Mouse (Mus musculus) central nervous system, embryonic 14 days (tissue): ENCODE measurements around the gene Stxbp2. TPM values are rescaled to one million over a fixed set of nuclear protein-coding genes. Genes with fewer than 3 reads are reported as not detected.

Source experiments
- polyA plus RNA-seq: library from polyadenylated mRNA; depleted of rRNA; stranded (reverse); fragments of >200 nt; gene quantifications from 2 replicates; pipeline ENCODE4 v1.2.3, GENCODE M21; 2012; rRNA removed

Gene Stxbp2
- polyA plus RNA-seq: 122 and 144 TPM in 2 replicates

GRCm38 (mm10) chr8:3630647-3631477, at the start of gene Stxbp2:
Stxbp2 (plus strand) TSS chr8:3630955.

DNA sequence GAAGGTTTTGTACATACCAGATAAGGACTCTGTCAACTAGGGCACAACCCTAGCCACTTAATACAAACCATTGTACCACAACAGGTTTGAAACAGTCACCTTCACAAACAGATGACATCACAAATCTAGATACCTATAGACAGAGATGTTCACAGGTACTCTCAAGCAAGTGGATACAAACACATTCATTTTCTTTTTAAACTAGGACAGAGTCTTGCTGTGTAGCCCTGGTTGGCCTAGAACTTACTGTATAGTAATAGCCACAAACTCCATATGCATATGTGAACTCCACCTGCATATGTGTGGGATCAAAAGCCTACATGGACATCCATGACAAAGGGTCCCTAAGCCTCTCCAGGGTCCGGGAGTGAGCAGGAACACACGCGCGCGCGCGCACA, 43.8 kb upstream of the Stxbp2 start, which contains the start of gene Camsap3:
Gene Camsap3 (plus strand): TSS at position 301 of the 398 bp plus-strand sequence.

GRCm38 (mm10) chr8:3621199-3621970, 9.4 kb upstream of the Stxbp2 start, which contains the start of the genes Xab2 and Pet100:
Xab2 (minus strand) TSS chr8:3621316.
Pet100 (plus strand) TSS chr8:3621548.

GRCm38 (mm10) chr8:3625445-3625844, 5.3 kb upstream of the Stxbp2 start, which contains the start of gene Pcp2:
Pcp2 (minus strand) TSS chr8:3625545.

DNA sequence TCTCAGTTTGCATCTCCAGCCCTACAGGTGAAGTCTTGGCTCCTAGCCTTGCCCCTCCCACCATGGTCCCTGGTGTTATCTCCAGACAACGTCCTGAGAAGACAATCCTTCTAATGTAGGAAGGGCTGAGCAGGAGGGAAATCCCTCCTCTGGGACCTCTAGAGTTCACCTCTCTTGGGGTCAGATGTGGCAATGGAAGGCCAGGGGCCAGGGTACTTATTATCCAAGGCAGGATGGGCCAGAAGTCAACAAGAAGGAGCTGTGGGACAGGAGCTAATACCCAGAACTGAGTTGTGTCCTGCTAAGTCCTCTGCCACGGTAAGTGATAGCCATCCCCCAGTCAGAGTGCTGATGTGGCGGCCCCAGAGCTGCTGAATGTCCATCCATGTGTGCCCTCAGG, 24.8 kb downstream of the Stxbp2 start, which contains the start of gene Retn:
Gene Retn (plus strand): TSS at position 245 of the 400 bp plus-strand sequence.

GRCm38 (mm10) chr8:3665507-3665906, 34.8 kb downstream of the Stxbp2 start, which contains the start of gene Mcemp1:
Mcemp1 (plus strand) TSS chr8:3665754.

DNA sequence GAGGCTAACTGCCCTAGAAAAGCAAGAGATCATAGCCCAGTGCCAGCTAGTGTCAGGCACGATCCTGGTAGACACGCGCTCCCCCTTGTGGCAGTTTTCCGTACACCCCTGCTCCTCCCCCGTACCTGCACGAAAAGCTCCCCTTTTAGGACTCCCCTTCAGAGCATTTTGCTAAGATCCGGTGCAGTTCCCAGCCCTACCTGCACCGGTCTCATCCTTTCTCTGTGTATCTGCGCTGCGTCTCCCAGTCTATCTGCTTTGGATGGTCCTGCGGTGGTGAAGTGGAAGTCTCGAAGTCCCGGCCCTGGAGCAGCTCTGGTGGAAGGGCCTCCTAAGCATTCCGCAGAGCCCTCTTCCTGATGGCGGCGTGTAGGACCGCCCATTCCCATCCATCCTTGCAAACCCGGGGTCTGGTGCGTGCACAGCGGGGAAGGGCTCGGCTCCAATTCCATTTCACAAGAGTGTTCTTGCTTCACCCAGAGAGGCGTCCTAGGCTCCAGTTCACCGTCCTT, 41.3 kb downstream of the Stxbp2 start, which contains the start of gene Fcor:
Gene Fcor (minus strand): TSS at position 383 of the 512 bp plus-strand sequence.

GRCm38 (mm10) chr8:3676131-3676992, 45.6 kb downstream of the Stxbp2 start, which contains the start of gene Trappc5:
Trappc5 (plus strand) TSS chr8:3676299.

Other genes with a start within 250 kb of the Stxbp2 start
- 29.1 and 31.3 TPM in 2 replicates for gene Arhgef18, start 237.9 kb upstream of the Stxbp2 start, polyA plus RNA-seq
- gene Pex11g, start 163.3 kb upstream of the Stxbp2 start, polyA plus RNA-seq: 4.2 and 4.9 TPM in 2 replicates
- 0.26 and 0.36 TPM in 2 replicates for gene Tex45, start 160.1 kb upstream of the Stxbp2 start, polyA plus RNA-seq
- 102 and 108 TPM in 2 replicates for gene Zfp358, start 137.8 kb upstream of the Stxbp2 start, polyA plus RNA-seq
- 263 and 271 TPM in 2 replicates for gene Mcoln1, start 130.5 kb upstream of the Stxbp2 start, polyA plus RNA-seq
- 47.3 and 60.4 TPM in 2 replicates for gene Pnpla6, start 115.6 kb upstream of the Stxbp2 start, polyA plus RNA-seq
- 0.88 and 1.1 TPM in 2 replicates for gene C330021F23Rik, start 63.0 kb upstream of the Stxbp2 start, polyA plus RNA-seq
- 65.6 and 66.3 TPM in 2 replicates for gene Camsap3, start 43.7 kb upstream of the Stxbp2 start, polyA plus RNA-seq
- 70.7 and 75.6 TPM in 2 replicates for gene Xab2, start 9.6 kb upstream of the Stxbp2 start, polyA plus RNA-seq
- gene Pet100, start 9.4 kb upstream of the Stxbp2 start, polyA plus RNA-seq: 58.7 and 80.5 TPM in 2 replicates
- gene Pcp2, start 5.4 kb upstream of the Stxbp2 start, polyA plus RNA-seq: 0.82 and 1.9 TPM in 2 replicates
- gene Retn, start 24.8 kb downstream of the Stxbp2 start, polyA plus RNA-seq: 0.45 and 0.53 TPM in 2 replicates
- gene Mcemp1, start 34.8 kb downstream of the Stxbp2 start, polyA plus RNA-seq: 0.32 and 0.35 TPM in 2 replicates
- 8.4 and 11.6 TPM in 2 replicates for gene Fcor, start 41.4 kb downstream of the Stxbp2 start, polyA plus RNA-seq
- 51.9 and 54.3 TPM in 2 replicates for gene Trappc5, start 45.3 kb downstream of the Stxbp2 start, polyA plus RNA-seq
- gene Fcer2a, start 63.2 kb downstream of the Stxbp2 start, polyA plus RNA-seq: not detected in 2 replicates
- gene Clec4g, start 89.7 kb downstream of the Stxbp2 start, polyA plus RNA-seq: 0.04 TPM in 1 of 2 replicates, not detected in the other
- 0.12 and 0.13 TPM in 2 replicates for gene Cd209a, start 118.0 kb downstream of the Stxbp2 start, polyA plus RNA-seq
- gene Cd209e, start 223.4 kb downstream of the Stxbp2 start, polyA plus RNA-seq: not detected in 2 replicates
- not detected in 2 replicates for gene Cd209d, start 247.6 kb downstream of the Stxbp2 start, polyA plus RNA-seq